Mouse (Mus musculus): Measurements from ENCODE around the gene Gsx2.

- TF ChIP-seq POLR2A (IDR thresholded peaks at IDR 0.05; ENCODE audit: insufficient read depth, low read depth, low read length) (no peak), CTCF (IDR thresholded peaks at IDR 0.05) (no peak), EP300 (IDR thresholded peaks at IDR 0.05; ENCODE audit: insufficient read depth, low read depth, low read length) (no peak)
These were observed 46.2 kb downstream of the Gsx2 start for GRCm38 (mm10) chr5:75121646-75122045.
